Mouse (Mus musculus) bone marrow macrophage, adult 2 months (primary cell): Measurements from ENCODE around the gene Chrm1.

ENCODE experiments used
- CTCF ChIP-seq: IDR thresholded peaks from 2 replicates; pipeline ENCODE4 v1.5.1; 2012; ENCODE audit warnings: low read depth, mild to moderate bottlenecking, low read length, moderate library complexity
- POLR2A ChIP-seq: IDR thresholded peaks from 2 replicates; pipeline ENCODE4 v1.6.1; 2012; ENCODE audit warnings: mild to moderate bottlenecking, low read depth, low read length, borderline replicate concordance

GRCm38 (mm10) chr19:8706930-8707329, 43.3 kb downstream of the Chrm1 start:
- no peak for TF ChIP-seq CTCF
- no peak for TF ChIP-seq POLR2A
